Mouse (Mus musculus): ENCODE measurements around the gene Tnfsf9. TPM values are rescaled to one million over a fixed set of nuclear protein-coding genes. Genes with fewer than 3 reads are reported as not detected.

The Tnfsf9 gene
- polyA plus RNA-seq, 1 experiment: 1.6 TPM

DNA sequence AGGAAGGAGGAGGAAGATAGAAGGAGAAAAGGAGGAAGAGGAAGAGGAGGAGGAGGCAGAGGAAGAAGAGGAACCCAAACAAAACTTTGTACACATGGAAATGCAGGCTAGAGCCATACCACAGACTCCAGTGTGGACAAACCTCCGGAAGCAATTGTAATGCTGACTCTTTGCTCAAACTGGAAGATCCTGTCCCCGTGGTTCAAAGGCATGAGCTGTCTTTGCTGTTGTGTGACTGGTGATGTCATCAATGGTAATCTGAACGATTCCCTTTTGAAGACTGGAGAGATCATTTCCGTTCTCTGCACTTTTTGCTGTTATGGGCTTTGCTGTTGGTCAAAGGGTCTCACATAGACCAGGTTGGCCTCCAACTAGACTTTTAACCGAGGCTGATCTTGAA, 6.8 kb upstream of the Tnfsf9 start:
- TF ChIP-seq CTCF (IDR thresholded peaks at IDR 0.05; ENCODE audit: control insufficient read depth, insufficient read depth, low read length) (no peak), POLR2A (IDR thresholded peaks at IDR 0.05; ENCODE audit: borderline replicate concordance, control insufficient read depth, low read depth, low read length) (no peak)
- Histone ChIP-seq H3K27ac (ENCODE audit: control insufficient read depth, insufficient read depth, low read depth, low read length, poor library complexity) (no peak overlapping the region), H3K4me3 (replicated peaks; ENCODE audit: control insufficient read depth, low read depth, low read length) (no peak overlapping the region), H3K4me1 (ENCODE audit: control insufficient read depth, insufficient read depth, low read length) (no peaks in the 10 kb centered on the region; the same call in 1 of the 2 replicates)
- WGBS: 59% methylated on average over 5 of the region's 5 CpGs

DNA sequence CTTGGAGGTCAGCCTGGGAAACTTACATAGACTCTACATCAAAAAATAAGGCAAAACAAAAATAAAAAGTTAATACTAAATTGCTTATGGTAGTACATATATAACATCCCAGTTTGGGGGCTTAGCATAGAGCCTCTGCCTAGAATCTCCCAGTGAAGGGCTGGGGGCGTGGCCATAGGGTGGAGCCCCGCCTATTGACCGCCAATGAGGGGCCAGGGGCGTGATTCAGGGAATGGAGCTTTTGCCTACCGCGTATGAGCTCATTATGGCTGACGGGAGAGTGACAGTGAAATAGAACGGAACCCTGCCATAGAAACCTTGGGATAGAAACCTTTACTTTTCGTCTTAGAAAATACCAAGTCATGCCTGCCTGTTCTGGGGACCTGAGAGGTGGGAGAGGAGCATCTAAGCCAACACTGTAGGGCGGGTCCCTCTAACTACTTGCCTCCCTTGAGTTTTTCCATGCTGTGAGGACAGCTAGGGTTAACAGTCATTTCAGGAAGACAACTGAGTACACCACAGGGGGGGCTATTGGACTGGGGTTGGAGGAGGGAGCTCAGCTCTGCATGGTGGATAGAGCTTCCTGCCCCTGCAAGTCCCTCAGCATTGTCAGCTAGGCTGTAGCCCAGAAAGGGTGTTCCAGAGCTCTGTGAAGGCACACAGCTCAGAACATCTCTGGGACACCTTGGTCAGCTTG, 5.3 kb upstream of the Tnfsf9 start:
- Histone ChIP-seq H3K27ac (ENCODE audit: control insufficient read depth, insufficient read depth, low read depth, low read length, poor library complexity) (no peak overlapping the region), H3K4me1 (ENCODE audit: control insufficient read depth, insufficient read depth, low read length) (no peaks in the 10 kb centered on the region; the same call in 1 of the 2 replicates), H3K4me3 (replicated peaks; ENCODE audit: control insufficient read depth, low read depth, low read length) (no peak overlapping the region)
- 41% methylated on average over 10 of the region's 10 CpGs for WGBS
- TF ChIP-seq POLR2A (IDR thresholded peaks at IDR 0.05; ENCODE audit: borderline replicate concordance, control insufficient read depth, low read depth, low read length): no peak
- TF ChIP-seq CTCF (IDR thresholded peaks at IDR 0.05; ENCODE audit: control insufficient read depth, insufficient read depth, low read length): no peak

DNA sequence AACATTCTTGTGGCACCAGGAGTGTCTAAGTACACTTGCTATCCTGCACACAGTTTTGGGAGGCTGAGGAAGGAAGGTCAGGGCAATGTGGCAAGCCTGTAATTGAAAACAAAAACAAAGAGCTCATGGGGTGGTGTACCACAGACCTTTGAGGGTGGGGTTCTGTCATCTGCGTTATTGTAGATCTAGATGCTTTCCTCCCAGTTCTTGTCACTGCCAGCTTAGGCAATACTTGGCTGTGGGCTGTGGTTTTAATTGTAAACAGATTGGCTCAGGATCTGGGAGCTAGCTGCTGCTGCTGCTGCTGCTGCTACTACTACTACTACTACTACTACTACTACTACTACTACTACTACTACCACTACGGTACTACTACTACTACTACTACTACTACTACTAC, 2.8 kb upstream of the Tnfsf9 start:
- Histone ChIP-seq H3K27ac (ENCODE audit: control insufficient read depth, insufficient read depth, low read depth, low read length, poor library complexity) (no peak overlapping the region), H3K4me3 (replicated peaks; ENCODE audit: control insufficient read depth, low read depth, low read length) (no peak overlapping the region), H3K4me1 (ENCODE audit: control insufficient read depth, insufficient read depth, low read length) (no peaks in the 10 kb centered on the region; the same call in none of the 2 replicates)
- WGBS: 46% methylated on average over 2 of the region's 2 CpGs
- TF ChIP-seq CTCF (IDR thresholded peaks at IDR 0.05; ENCODE audit: control insufficient read depth, insufficient read depth, low read length): no peak
- no peak for TF ChIP-seq POLR2A (IDR thresholded peaks at IDR 0.05; ENCODE audit: borderline replicate concordance, control insufficient read depth, low read depth, low read length)

DNA sequence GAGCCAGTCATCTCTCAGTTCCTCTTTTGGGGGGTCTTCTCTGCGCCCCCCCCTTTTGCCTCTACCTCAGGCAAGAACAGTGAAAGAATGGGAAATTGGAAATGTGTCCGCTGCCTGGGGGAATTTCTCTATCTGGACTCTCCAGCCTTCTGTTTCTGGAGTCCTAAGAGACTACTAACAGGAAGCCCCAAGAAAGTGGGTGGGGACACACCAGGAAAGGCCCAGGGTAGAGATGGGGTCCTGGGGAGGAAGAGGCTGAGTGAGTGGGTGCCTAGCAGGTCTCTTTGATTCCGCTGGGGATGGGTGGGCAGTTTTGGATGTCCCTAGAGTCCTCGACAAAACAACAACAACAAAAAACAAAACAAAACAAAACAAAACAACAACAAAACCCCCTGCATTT, 629 bp upstream of the Tnfsf9 start:
- no peak overlapping the region for H3K4me3 ChIP-seq (replicated peaks; ENCODE audit: control insufficient read depth, low read depth, low read length)
- no peak overlapping the region for H3K27ac ChIP-seq (ENCODE audit: control insufficient read depth, insufficient read depth, low read depth, low read length, poor library complexity)
- TF ChIP-seq CTCF (IDR thresholded peaks at IDR 0.05; ENCODE audit: control insufficient read depth, insufficient read depth, low read length) (no peak), POLR2A (IDR thresholded peaks at IDR 0.05; ENCODE audit: borderline replicate concordance, control insufficient read depth, low read depth, low read length) (no peak)
- 13% methylated on average over 4 of the region's 4 CpGs for WGBS
- H3K4me1 ChIP-seq (ENCODE audit: control insufficient read depth, insufficient read depth, low read length): no peaks in the 10 kb centered on the region; the same call in 1 of the 2 replicates

DNA sequence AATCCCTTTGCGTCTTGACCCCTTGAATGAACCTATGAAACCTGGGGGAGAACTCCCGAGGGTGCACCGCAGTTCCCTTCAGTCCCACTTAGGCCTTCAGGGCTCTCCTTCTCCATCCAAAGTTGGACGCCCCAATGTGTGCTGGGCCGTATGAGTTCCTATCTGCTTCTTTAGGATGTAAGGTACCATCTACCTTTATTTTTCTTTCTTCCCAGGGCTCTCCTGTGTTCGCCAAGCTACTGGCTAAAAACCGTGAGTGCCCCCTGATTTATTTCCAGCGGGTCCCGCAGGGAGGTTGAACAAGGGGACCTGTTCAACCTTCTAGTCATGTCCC, 877 bp downstream of the Tnfsf9 start:
- H3K4me3 ChIP-seq (replicated peaks; ENCODE audit: control insufficient read depth, low read depth, low read length): no peak overlapping the region
- TF ChIP-seq POLR2A (IDR thresholded peaks at IDR 0.05; ENCODE audit: borderline replicate concordance, control insufficient read depth, low read depth, low read length) (no peak), CTCF (IDR thresholded peaks at IDR 0.05; ENCODE audit: control insufficient read depth, insufficient read depth, low read length) (no peak)
- H3K27ac ChIP-seq (ENCODE audit: control insufficient read depth, insufficient read depth, low read depth, low read length, poor library complexity): no peak overlapping the region
- 45% methylated on average over 9 of the region's 9 CpGs for WGBS
- no peaks in the 10 kb centered on the region; the same call in 1 of the 2 replicates for H3K4me1 ChIP-seq (ENCODE audit: control insufficient read depth, insufficient read depth, low read length)

DNA sequence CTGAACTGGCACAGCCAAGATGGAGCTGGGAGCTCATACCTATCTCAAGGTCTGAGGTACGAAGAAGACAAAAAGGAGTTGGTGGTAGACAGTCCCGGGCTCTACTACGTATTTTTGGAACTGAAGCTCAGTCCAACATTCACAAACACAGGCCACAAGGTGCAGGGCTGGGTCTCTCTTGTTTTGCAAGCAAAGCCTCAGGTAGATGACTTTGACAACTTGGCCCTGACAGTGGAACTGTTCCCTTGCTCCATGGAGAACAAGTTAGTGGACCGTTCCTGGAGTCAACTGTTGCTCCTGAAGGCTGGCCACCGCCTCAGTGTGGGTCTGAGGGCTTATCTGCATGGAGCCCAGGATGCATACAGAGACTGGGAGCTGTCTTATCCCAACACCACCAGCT, 1.9 kb downstream of the Tnfsf9 start:
- H3K4me1 ChIP-seq (ENCODE audit: control insufficient read depth, insufficient read depth, low read length): no peaks in the 10 kb centered on the region; the same call in 1 of the 2 replicates
- no peak overlapping the region for H3K27ac ChIP-seq (ENCODE audit: control insufficient read depth, insufficient read depth, low read depth, low read length, poor library complexity)
- TF ChIP-seq CTCF (IDR thresholded peaks at IDR 0.05; ENCODE audit: control insufficient read depth, insufficient read depth, low read length) (no peak), POLR2A (IDR thresholded peaks at IDR 0.05; ENCODE audit: borderline replicate concordance, control insufficient read depth, low read depth, low read length) (no peak)
- no peak overlapping the region for H3K4me3 ChIP-seq (replicated peaks; ENCODE audit: control insufficient read depth, low read depth, low read length)
- 72% methylated on average over 5 of the region's 5 CpGs for WGBS

DNA sequence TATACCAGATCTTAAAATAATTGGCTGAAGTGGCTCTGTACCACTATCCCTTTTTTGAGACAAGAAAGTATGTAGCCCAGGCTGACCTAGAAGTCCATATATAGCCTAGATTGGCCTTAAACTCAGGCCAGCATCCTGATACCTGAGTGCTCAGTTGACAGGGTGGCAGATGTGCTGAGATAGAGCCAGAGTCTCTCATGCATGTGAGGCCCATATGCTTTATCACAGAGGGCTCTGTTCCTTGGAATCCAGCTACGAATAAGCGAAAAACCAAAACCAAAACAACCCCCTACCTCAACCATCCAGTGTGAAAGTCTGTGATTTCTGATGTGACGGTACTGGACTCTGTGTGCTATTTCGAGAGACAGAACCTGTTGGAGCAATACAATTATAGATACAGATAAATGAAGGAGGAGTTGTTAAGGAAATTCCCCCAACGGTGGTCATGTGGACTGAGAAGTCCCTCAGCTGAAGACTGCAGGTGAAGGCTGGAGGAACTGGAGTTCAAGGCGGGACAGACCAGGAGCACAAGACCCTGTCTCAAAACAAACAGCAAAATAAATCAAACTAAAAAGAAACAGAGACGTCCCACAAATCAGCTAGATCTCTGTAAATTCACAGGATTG, 3.0 kb downstream of the Tnfsf9 start:
- no peak overlapping the region for H3K27ac ChIP-seq (ENCODE audit: control insufficient read depth, insufficient read depth, low read depth, low read length, poor library complexity)
- TF ChIP-seq POLR2A (IDR thresholded peaks at IDR 0.05; ENCODE audit: borderline replicate concordance, control insufficient read depth, low read depth, low read length): no peak
- TF ChIP-seq CTCF (IDR thresholded peaks at IDR 0.05; ENCODE audit: control insufficient read depth, insufficient read depth, low read length): no peak
- H3K4me3 ChIP-seq (replicated peaks; ENCODE audit: control insufficient read depth, low read depth, low read length): no peak overlapping the region
- 84% methylated on average over 7 of the region's 7 CpGs for WGBS
- no peaks in the 10 kb centered on the region; the same call in 1 of the 2 replicates for H3K4me1 ChIP-seq (ENCODE audit: control insufficient read depth, insufficient read depth, low read length)

DNA sequence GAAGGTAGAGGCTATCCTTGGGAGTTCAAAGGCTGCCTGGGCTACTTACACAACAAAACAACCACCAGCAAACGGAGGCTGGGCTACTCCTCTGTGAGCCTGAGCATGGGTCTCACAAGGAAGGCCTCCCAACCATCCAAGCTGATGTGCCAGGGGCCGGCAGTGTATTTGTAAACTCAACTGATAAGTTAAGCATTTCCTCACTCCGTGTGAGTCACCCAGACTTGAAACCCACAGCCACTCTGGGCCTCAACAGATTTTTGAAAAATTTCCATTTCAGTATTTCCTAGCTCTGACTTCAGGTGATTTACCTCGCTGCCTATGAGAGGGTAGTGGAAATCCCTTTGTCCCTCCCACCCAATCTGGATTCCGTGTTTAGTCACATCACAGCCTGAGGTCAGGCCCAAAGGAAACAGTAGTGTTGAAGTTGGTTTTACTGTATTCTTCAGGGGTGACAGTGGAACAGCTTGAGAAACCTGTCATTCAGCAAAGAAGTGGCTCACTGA, 3.6 kb downstream of the Tnfsf9 start:
- TF ChIP-seq POLR2A (IDR thresholded peaks at IDR 0.05; ENCODE audit: borderline replicate concordance, control insufficient read depth, low read depth, low read length) (no peak), CTCF (IDR thresholded peaks at IDR 0.05; ENCODE audit: control insufficient read depth, insufficient read depth, low read length) (no peak)
- no peak overlapping the region for H3K4me3 ChIP-seq (replicated peaks; ENCODE audit: control insufficient read depth, low read depth, low read length)

More for the DNA sequence above, 3.6 kb downstream of the Tnfsf9 start:
- no peak overlapping the region for H3K27ac ChIP-seq (ENCODE audit: control insufficient read depth, insufficient read depth, low read depth, low read length, poor library complexity)
- WGBS: 47% methylated on average over 5 of the region's 5 CpGs
- no peaks in the 10 kb centered on the region; the same call in 1 of the 2 replicates for H3K4me1 ChIP-seq (ENCODE audit: control insufficient read depth, insufficient read depth, low read length)
